Mouse (Mus musculus) right cerebral cortex, adult 2 months (tissue): ENCODE measurements around the gene Fam184b.
"Not testable (repeated sequence)": the region's sequence is repeated elsewhere in the genome, so short reads cannot be mapped to it uniquely, and the experiment has no call there.

Experiments
- DNase-seq, 2 experiments: peaks; one replicate each; pipeline ENCODE4 v3.0.0; 2021 to 2022; ENCODE audit warnings: low spot score in 2 of 2

The Fam184b gene

GRCm38 (mm10) chr5:45638806-45639714, at the start of gene Fam184b:
Fam184b (minus strand) TSS chr5:45639614.
- peak; percentile 84 for DNase-seq

DNA sequence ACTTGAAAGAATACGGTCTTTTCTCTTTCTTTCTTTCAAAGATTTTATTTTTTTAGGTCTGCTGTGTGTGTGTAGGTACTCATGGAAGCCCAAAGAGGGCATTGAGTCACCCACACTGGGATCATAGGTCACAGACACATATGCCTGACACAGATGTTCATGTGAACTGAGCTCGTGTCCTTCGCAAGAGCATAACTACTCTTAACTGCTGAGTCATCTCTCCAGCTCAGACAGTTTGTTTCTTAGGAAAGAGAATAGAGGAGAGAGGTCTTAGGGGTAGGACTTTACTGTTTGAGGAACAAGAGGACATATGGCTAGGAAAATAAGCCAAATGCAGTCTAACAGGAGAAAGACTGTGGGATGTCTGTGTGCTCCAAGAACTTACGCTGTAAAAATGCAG, 49.7 kb upstream of the Fam184b start:
- DNase-seq: no peak

- DNase-seq: no peak
Measured at GRCm38 (mm10) chr5:45686223-45686622, 46.8 kb upstream of the Fam184b start.

GRCm38 (mm10) chr5:45685243-45685642, 45.8 kb upstream of the Fam184b start:
- DNase-seq: no peak

- DNase-seq: no peak
Measured at GRCm38 (mm10) chr5:45683388-45683787, 44.0 kb upstream of the Fam184b start.

GRCm38 (mm10) chr5:45679955-45680354, 40.5 kb upstream of the Fam184b start:
- no peak for DNase-seq

DNA sequence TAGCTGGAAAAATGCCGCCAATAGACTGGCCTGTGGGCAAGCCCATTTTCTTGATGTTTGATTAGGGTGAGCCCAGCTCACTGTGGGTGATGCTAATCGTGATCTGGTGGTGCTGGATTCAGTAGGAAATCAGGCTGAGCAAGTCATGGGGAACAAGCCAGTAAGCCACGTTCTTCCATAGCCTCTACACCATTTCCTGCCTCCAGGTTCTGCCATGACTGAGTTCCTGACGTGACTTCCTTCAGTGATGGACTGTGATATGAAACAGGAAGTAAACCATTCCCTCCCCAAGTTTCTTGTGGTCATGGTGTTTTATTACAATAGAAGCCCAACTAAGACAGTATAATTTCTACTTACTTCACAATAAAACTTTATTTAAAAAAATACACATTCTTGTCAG, 38.2 kb upstream of the Fam184b start:
- no peak for DNase-seq

GRCm38 (mm10) chr5:45675032-45675431, 35.6 kb upstream of the Fam184b start:
- no peak for DNase-seq

DNA sequence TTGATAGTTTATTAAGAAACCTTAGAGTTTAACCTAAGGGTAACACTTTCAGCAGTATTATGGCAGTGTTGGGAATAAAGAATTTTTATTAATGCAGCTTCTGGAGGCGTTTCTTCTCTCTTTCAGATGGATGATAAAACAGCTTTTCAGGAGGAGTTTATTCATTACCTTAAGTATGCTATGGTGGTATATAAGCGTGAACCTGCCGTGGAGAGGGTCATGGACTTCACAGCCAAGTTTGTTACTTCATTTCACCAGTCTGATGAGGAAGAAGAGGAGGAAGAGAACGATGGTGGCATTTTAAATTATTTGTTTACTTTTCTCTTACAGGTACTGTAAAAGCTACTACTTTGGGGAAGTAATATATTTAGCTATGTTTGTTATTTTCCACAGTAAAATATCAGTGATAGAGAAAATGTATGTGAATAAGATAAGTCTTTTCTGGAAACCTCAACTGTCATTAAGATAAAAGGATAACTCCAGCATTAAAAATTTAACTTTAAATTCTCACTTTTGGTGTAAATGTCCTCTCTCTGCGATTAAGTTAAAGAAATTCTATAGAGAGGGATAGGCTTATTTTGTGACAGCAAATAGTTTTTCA, 31.6 kb upstream of the Fam184b start:
- DNase-seq: no peak

GRCm38 (mm10) chr5:45670280-45670670, 30.9 kb upstream of the Fam184b start:
- no peak for DNase-seq

GRCm38 (mm10) chr5:45669598-45670279, 30.3 kb upstream of the Fam184b start, which contains the start of gene Ncapg:
Ncapg (plus strand) TSS chr5:45669919.
- DNase-seq: peak; percentile 97 to 100

DNA sequence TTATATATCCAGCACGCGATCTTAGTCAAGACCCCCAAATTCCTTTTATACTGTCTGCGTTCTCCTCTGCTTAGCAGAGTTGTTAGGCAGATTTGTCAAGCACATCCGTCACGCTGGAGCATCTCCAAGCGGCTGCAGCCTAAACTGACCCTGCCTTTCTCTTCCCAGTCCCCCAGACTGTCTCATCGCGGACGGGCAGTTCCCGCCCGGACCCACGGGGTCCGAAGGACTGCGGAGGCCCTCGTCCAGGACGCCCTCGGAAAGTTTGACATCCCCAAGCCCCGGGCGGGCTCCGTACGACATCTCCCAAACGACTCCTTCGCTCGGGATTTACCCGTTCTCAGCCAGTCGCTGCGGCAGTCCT, 29.8 kb upstream of the Fam184b start:
- peak in 1 of 2 experiments; percentile 41 for DNase-seq

DNA sequence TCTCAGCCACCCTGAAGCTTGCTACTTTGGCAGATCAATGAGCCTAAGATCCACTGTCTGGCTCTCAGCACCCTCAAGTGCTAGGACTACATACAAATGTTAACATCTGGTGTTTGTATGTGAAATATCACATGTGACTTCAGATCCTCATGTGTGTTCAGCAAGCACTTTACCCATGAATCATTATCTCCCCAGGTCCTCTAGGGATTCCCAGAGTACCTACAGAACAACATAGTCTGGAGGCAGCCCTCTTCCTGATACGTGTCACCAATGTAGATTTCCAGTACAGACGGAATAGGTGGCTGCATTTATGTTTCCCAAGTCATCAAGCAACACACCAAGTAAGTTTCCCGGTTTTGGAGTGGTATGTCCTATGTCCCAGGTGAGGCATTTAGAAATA, 29.4 kb upstream of the Fam184b start:
- DNase-seq: peak; percentile 5 to 18

- no peak for DNase-seq
Measured at GRCm38 (mm10) chr5:45668324-45668723, 28.9 kb upstream of the Fam184b start.

- DNase-seq: not testable (repeated sequence)
Measured at GRCm38 (mm10) chr5:45658406-45658805, 19.0 kb upstream of the Fam184b start.

- DNase-seq: no peak
Measured at GRCm38 (mm10) chr5:45651026-45651703, 11.8 kb upstream of the Fam184b start.

DNA sequence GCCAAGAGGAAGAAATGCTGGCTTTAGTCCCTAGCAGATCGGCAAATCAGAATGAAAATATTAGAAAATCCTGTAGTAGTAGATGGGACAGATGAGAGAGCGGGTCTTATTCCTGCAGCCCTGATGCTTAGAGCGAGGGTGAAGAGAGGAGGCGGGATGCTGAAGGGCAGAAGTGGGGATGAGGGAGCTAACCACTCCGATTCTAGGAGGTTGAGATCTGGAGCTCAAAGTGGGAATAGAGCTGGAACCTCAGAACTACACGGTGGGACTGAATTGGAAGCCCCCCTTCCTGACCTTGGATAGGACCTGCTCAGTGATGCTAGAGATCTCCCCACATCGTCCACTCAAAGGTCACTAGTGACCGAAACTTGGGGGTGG, 290 bp upstream of the Fam184b start:
- DNase-seq: peak in 1 of 2 experiments; percentile 31

DNA sequence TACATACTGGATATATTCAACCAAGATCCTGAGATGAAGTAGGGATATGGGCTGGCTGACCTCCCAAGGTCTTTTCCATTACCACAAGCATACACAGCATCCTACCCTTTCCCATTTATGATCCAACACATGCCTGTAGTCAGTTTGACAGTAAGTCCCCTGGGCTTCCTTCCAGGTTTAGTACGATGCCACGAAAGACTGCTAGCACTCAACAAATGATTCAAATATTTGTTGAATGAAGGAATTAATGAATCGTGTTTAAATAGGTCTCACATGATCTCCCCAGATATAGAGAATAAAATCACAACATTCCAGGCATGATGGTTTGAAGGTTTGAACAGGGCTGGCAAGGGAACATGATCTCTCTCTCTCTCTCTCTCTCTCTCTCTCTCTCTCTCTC, 1.0 kb downstream of the Fam184b start:
- peak in 1 of 2 experiments; percentile 26 for DNase-seq

GRCm38 (mm10) chr5:45629470-45629869, 9.9 kb downstream of the Fam184b start:
- DNase-seq: no peak

DNA sequence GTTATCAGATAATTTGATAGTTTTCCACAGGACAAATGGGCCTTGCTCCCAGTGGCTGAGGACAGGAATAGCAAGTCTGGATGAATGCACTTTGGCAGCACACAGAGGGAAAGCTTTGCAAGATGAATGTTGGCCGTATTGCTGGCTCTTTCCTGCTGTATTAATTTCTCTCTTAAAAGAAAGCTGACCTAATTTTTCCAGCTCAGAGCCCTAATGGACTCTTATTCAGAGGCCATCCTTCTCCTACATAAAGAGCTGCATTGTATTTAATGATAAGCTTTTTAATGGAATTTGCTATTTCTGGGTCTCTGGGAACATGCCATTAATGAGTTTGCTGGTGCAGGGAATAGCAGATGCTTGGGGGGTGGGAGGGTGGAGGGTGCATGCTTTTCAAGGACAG, 11.6 kb downstream of the Fam184b start:
- DNase-seq: no peak

GRCm38 (mm10) chr5:45621511-45621910, 17.9 kb downstream of the Fam184b start:
- no peak for DNase-seq

GRCm38 (mm10) chr5:45599056-45599455, 40.4 kb downstream of the Fam184b start:
- DNase-seq: no peak
